Mouse (Mus musculus) small intestine, adult 2 months (tissue): Measurements from ENCODE around the gene Chl1. TPM values are rescaled to one million over a fixed set of nuclear protein-coding genes. Genes with fewer than 3 reads are reported as not detected.

Experiments
- H3K27ac ChIP-seq: fragments of 200-500 bp; 2 replicates; pipeline ENCODE4 v1.5.1; 2012; ENCODE audit warnings: low read depth, low read length, control low read depth, inconsistent platforms; ENCODE audit not compliant: insufficient read depth
- H3K27me3 ChIP-seq: fragments of 200-500 bp; 2 replicates; pipeline ENCODE4 v1.6.1; 2012; ENCODE audit warnings: mild to moderate bottlenecking, moderate library complexity, low read length, inconsistent platforms; ENCODE audit not compliant: control insufficient read depth, insufficient read depth
- H3K36me3 ChIP-seq: fragments of 200-500 bp; 2 replicates; pipeline ENCODE4 v1.6.1; 2012; ENCODE audit warnings: mild to moderate bottlenecking, low read length, control low read depth, inconsistent platforms; ENCODE audit not compliant: control insufficient read depth, insufficient read depth
- H3K4me1 ChIP-seq: fragments of 200-500 bp; 2 replicates; pipeline ENCODE4 v1.6.1; 2012; ENCODE audit warnings: low read length, inconsistent platforms, mixed read lengths; ENCODE audit not compliant: control insufficient read depth, insufficient read depth, insufficient read length
- H3K4me3 ChIP-seq: fragments of 200-500 bp; 2 replicates; pipeline ENCODE4 v1.5.1; 2012; ENCODE audit warnings: low read depth, mild to moderate bottlenecking, control low read depth, inconsistent platforms, low read length, moderate library complexity
- CTCF ChIP-seq: fragments of 200-500 bp; IDR thresholded peaks from 2 replicates; pipeline ENCODE4 v1.5.1; 2012; ENCODE audit warnings: low read depth, mild to moderate bottlenecking, control low read depth, inconsistent platforms, low read length, moderate library complexity, mixed read lengths; ENCODE audit not compliant: insufficient replicate concordance, insufficient read length; ENCODE audit errors: extremely low read depth
- POLR2A ChIP-seq: fragments of 200-500 bp; IDR thresholded peaks from 2 replicates; pipeline ENCODE4 v1.6.1; 2012; ENCODE audit warnings: low read depth, mild to moderate bottlenecking, control low read depth, inconsistent platforms, low read length, moderate library complexity
- WGBS: fragments of 180-500 bp; shearing (Covaris S2); methylation state at CpG from one replicate; pipeline ENCODE4 v1.1.7; 2018; 5-methylcytosine and 5-hydroxymethylcytosine counted together
- polyA plus RNA-seq: library from polyadenylated mRNA; depleted of rRNA; stranded (reverse); fragments of >200 nt; gene quantifications from 2 replicates; pipeline ENCODE4 v1.2.3, GENCODE M21; 2012

Gene Chl1
- polyA plus RNA-seq, 1 experiment: 0.09 TPM

GRCm38 (mm10) chr6:103665677-103666316, 155.4 kb downstream of the Chl1 start:
- Histone ChIP-seq H3K36me3 (no peaks in the 10 kb centered on the region), H3K4me1 (no peaks in the 10 kb centered on the region), H3K27ac (no peak overlapping the region), H3K4me3 (no peak overlapping the region), H3K27me3 (no peaks in the 10 kb centered on the region)
- 84% methylated on average over 9 of the region's 9 CpGs for WGBS
- TF ChIP-seq POLR2A (no peak), CTCF (no peak)

DNA sequence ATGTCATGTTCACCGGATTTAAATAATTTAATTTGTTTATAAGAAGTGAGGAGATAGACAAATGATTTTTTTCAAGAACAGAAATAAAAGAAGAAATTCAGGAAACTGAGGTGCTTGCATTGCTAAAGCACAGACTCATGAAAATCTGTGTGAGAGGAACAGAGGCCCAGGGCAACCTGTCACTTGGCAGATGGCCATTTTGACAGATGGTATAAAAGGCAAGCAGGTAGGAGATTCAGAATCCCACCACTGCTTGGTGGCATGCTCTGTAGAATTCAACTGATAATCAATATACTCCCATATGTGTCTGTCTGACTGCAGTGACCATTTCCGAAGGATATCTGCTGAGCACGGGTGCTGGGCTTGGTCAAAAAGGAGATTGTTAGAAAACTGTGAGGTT, 162.7 kb downstream of the Chl1 start:
- H3K27ac ChIP-seq: no peak overlapping the region
- H3K27me3 ChIP-seq: no peaks in the 10 kb centered on the region
- TF ChIP-seq POLR2A (no peak), CTCF (no peak)
- 89% methylated on average over 3 of the region's 3 CpGs for WGBS
- H3K36me3 ChIP-seq: no peaks in the 10 kb centered on the region
- H3K4me3 ChIP-seq: no peak overlapping the region
- H3K4me1 ChIP-seq: no peaks in the 10 kb centered on the region

DNA sequence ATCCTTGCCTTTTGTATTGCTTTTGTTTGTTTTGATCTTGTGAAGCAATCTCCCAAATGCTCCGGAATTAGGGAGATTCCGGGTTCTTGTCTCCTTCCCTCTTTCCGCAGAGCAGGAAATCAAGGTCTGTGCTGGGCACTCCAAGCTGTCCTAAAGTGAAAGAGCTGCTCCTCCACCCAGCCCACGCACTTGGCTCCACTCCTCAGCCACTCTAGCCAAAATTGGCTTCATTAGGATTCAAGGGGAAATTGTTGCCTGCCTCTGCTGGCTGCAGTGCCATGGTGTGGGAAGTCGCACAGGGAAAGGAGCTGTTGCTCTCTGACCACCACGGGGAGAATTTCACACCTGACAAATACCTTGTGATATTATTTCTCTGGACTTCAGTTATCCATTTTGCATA, 163.9 kb downstream of the Chl1 start:
- no peaks in the 10 kb centered on the region for H3K27me3 ChIP-seq
- 60% methylated on average over 6 of the region's 6 CpGs for WGBS
- no peaks in the 10 kb centered on the region for H3K36me3 ChIP-seq
- no peak for TF ChIP-seq POLR2A
- no peak overlapping the region for H3K4me3 ChIP-seq
- no peaks in the 10 kb centered on the region for H3K4me1 ChIP-seq
- no peak overlapping the region for H3K27ac ChIP-seq

DNA sequence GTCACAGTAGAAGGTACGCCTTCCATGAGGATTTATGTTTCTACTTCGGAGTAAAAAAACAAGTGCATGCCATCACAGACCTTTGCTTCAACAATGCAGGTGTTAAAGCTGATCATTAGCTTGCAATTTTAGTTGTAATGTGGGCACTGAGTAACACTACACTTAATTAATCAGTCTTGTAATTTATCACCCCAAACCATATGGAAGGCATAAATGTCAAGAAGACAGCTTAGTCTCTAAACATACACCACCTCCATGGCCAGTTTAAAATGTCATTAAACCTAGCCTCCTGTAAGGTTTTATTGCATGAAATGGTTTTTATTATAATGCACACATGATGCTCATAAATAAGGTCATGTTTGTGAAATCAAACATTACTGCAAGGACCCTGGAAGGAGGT, 164.8 kb downstream of the Chl1 start:
- no peak overlapping the region for H3K27ac ChIP-seq
- no peak overlapping the region for H3K4me3 ChIP-seq
- TF ChIP-seq POLR2A: no peak
- TF ChIP-seq CTCF: no peak
- H3K27me3 ChIP-seq: no peaks in the 10 kb centered on the region
- WGBS: 90% methylated on average over 2 of the region's 2 CpGs
- no peaks in the 10 kb centered on the region for H3K4me1 ChIP-seq
- H3K36me3 ChIP-seq: no peaks in the 10 kb centered on the region

GRCm38 (mm10) chr6:103676664-103677063, 166.3 kb downstream of the Chl1 start:
- Histone ChIP-seq H3K4me1 (no peaks in the 10 kb centered on the region), H3K36me3 (no peaks in the 10 kb centered on the region), H3K27me3 (no peaks in the 10 kb centered on the region), H3K4me3 (no peak overlapping the region), H3K27ac (no peak overlapping the region)
- no peak for TF ChIP-seq POLR2A
- no peak for TF ChIP-seq CTCF
- 83% methylated on average over 5 of the region's 5 CpGs for WGBS

DNA sequence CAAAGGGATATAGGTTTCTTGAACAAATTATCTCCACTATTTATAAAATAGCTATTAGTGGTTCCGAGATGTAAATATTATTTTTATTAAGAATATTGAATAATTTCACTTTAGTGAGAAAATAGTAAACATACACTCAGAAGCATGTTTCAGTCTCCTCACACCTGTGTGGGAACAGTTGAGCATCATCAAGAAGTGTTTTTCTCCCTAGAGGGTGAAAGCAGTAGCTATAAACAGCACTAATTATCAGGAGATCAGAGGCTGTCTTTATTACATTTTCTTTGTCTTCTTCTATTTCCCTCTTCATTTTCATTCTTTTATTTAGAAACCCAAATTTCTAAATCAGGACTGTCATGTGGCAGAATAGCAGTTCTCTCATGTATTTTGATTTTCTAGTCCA, 166.7 kb downstream of the Chl1 start:
- Histone ChIP-seq H3K4me1 (no peaks in the 10 kb centered on the region), H3K4me3 (no peak overlapping the region), H3K36me3 (no peaks in the 10 kb centered on the region), H3K27me3 (no peaks in the 10 kb centered on the region), H3K27ac (no peak overlapping the region)
- no peak for TF ChIP-seq CTCF
- WGBS: 89% methylated on average over 1 of the region's 1 CpGs

GRCm38 (mm10) chr6:103682854-103683574, 172.6 kb downstream of the Chl1 start:
- Histone ChIP-seq H3K27ac (no peak overlapping the region), H3K27me3 (no peaks in the 10 kb centered on the region), H3K36me3 (no peaks in the 10 kb centered on the region), H3K4me1 (no peaks in the 10 kb centered on the region), H3K4me3 (no peak overlapping the region)
- 20% methylated on average over 8 of the region's 8 CpGs for WGBS
- no peak for TF ChIP-seq POLR2A
- TF ChIP-seq CTCF: no peak
